Mouse (Mus musculus) midbrain, embryonic 11.5 days (tissue): Measurements from ENCODE around the gene Sbds. TPM values are rescaled to one million over a fixed set of nuclear protein-coding genes. Genes with fewer than 3 reads are reported as not detected.

Source experiments
- ATAC-seq: fragments of 200-750 bp; cut with Nextera tagmentation; 2 replicates; pipeline ENCODE4 v1.8.0; 2017; ENCODE audit warnings: moderate TSS enrichment, moderate library complexity; ENCODE audit not compliant: low FRiP score
- DNase-seq: peaks from one replicate; pipeline ENCODE4 v3.0.0; 2015; ENCODE audit warnings: low spot score; ENCODE audit errors: missing footprints
- H3K27ac ChIP-seq: fragments of 300-500 bp; sonication (generic); 2 replicates; pipeline ENCODE4 v1.5.1; 2014; ENCODE audit warnings: low read depth, low read length
- H3K27me3 ChIP-seq: fragments of 300-500 bp; sonication (generic); 2 replicates; pipeline ENCODE4 v1.6.1; 2014; ENCODE audit warnings: mild to moderate bottlenecking, low read length, moderate library complexity, mixed read lengths; ENCODE audit not compliant: control insufficient read depth, insufficient read depth
- H3K36me3 ChIP-seq: fragments of 300-500 bp; sonication (generic); 2 replicates; pipeline ENCODE4 v1.6.1; 2014; ENCODE audit warnings: mild to moderate bottlenecking, low read length, moderate library complexity, mixed read lengths; ENCODE audit not compliant: control insufficient read depth, insufficient read depth
- H3K4me1 ChIP-seq: fragments of 300-500 bp; sonication (generic); 2 replicates; pipeline ENCODE4 v1.6.1; 2014; ENCODE audit warnings: low read length; ENCODE audit not compliant: control insufficient read depth, insufficient read depth
- H3K4me2 ChIP-seq: fragments of 300-500 bp; sonication (generic); 2 replicates; pipeline ENCODE4 v1.6.1; 2014; ENCODE audit warnings: mild to moderate bottlenecking, moderate library complexity
- H3K4me3 ChIP-seq: fragments of 300-500 bp; sonication (generic); 2 replicates; pipeline ENCODE4 v1.5.1; 2014; ENCODE audit warnings: low read depth, low read length
- H3K9ac ChIP-seq: fragments of 300-500 bp; sonication (generic); 2 replicates; pipeline ENCODE4 v1.6.1; 2014; ENCODE audit warnings: low read length
- H3K9me3 ChIP-seq: fragments of 300-500 bp; sonication (generic); 2 replicates; pipeline ENCODE4 v1.6.1; 2016; ENCODE audit warnings: low read length; ENCODE audit not compliant: control insufficient read depth
- WGBS: fragments of 180-500 bp; shearing (Covaris S2); extraction: QIAGEN DNeasy Blood & Tissue Kit; methylation state at CpG from one replicate; pipeline ENCODE4 v1.1.7; 2014; 5-methylcytosine and 5-hydroxymethylcytosine counted together
- polyA plus RNA-seq: library from polyadenylated mRNA; unstranded; fragments of >200 nt; fragmentation: Nextera tagmentation; extraction: Ambion mirVana; gene quantifications from 2 replicates; pipeline ENCODE4 v1.2.1, GENCODE M21; 2014

Sbds gene
- polyA plus RNA-seq, 1 experiment from 2014 or later: 66.3 TPM

DNA sequence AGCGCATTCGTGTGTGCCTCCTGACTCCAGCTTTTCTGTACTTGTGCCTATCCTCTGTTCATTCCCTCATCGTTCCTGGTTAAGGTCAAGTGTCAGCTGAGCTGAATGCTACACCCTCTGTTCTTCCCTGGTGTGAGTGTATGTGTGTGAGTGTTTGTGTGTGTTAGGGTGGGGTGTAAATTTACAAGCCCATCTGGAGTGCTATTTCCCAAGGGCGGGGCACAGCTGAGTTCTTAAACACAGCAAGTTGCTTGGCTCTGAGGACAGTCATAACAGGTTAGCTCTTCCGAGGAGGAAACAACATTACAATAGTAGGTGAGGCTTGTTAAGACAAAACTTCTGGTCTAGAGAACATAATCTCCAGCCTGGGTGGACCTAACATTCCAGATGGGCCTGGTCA is 37.0 kb downstream of the Sbds start:
- Histone ChIP-seq H3K4me3 (no peak overlapping the region), H3K9me3 (no peaks in the 10 kb centered on the region), H3K9ac (no peak overlapping the region), H3K27ac (no peak overlapping the region), H3K4me2 (no peak overlapping the region), H3K4me1 (peaks cover 9% of the 10 kb centered on the region), H3K36me3 (no peaks in the 10 kb centered on the region), H3K27me3 (no peaks in the 10 kb centered on the region)
- no peak for DNase-seq
- no peak for ATAC-seq
- 95% methylated on average over 5 of the region's 5 CpGs for whole genome bisulfite sequencing

DNA sequence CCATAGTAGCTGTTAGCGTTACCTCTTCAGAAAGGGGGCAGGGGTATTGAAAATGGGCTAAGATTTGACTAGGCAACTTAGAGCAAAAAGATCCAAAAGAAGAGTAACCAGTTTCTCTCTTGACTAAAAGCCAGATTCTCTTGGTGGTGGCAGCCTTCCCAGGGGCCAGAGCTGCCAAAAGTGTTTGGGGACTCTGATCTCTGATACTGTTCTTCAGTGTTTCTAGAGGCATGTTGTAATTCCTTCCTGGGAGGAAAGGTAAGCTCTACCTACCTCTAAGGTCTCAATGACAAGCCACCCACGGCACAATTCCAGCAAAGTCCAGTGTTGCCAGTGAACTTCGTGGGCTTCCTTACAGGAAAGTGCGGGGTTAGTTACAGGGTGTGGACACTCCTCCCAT is 37.9 kb downstream of the Sbds start:
- Histone ChIP-seq H3K27me3 (no peaks in the 10 kb centered on the region), H3K9me3 (no peaks in the 10 kb centered on the region), H3K27ac (no peak overlapping the region), H3K9ac (no peak overlapping the region), H3K4me3 (no peak overlapping the region), H3K4me2 (no peak overlapping the region), H3K4me1 (peaks cover 6% of the 10 kb centered on the region; the same call in 1 of the 2 replicates), H3K36me3 (no peaks in the 10 kb centered on the region)
- ATAC-seq: no peak
- WGBS: 97% methylated on average over 4 of the region's 4 CpGs
- DNase-seq: no peak

DNA sequence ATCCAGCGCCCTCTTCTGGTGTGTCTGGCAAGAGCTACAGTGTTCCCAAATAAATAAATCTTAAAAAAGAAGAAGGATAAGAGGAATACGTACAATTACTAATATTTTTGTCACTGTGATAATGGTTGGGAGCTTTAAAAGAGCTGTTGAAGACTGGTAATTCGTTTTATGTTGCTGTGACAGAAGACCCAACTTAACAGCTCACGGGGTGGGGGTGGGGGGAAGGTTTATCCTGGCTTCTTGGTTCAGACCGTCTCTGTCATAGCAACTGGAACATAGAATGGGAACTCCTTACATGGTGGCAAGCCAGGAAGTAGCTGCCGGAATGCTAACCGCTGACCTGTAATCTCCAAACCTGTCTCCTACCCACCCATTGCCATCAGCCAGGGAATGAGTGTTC is 38.5 kb downstream of the Sbds start, which contains the start of gene Tmem248:
Gene Tmem248 (plus strand): TSS at position 301 of the 400 bp plus-strand sequence.
- no peak for ATAC-seq
- H3K4me3 ChIP-seq: no peak within 1 kb of the TSS

DNA sequence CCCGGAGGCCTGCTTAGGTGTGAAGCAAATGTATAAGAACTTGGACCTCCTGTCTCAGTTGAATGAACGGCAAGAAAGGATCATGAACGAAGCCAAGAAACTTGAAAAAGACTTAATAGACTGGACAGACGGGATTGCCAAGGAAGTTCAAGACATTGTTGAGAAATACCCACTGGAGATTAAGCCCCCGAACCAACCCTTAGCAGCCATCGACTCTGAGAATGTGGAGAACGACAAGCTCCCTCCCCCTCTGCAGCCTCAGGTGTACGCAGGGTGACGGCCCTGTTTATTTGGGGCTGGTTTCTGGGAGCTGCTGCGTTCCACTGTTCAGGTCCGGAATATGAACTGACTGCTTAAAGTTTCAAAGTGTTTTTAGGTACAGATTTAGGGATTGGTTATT is 42.4 kb downstream of the Sbds start:
- no peak overlapping the region for H3K4me2 ChIP-seq
- no peaks in the 10 kb centered on the region for H3K9me3 ChIP-seq
- H3K4me1 ChIP-seq: no peaks in the 10 kb centered on the region
- H3K4me3 ChIP-seq: no peak overlapping the region
- no peak for ATAC-seq
- DNase-seq: no peak
- H3K27me3 ChIP-seq: no peaks in the 10 kb centered on the region
- H3K36me3 ChIP-seq: peaks cover 16% of the 10 kb centered on the region
- no peak overlapping the region for H3K27ac ChIP-seq
- H3K9ac ChIP-seq: no peak overlapping the region
- 94% methylated on average over 11 of the region's 11 CpGs for WGBS

More for the DNA sequence above, 38.5 kb downstream of the Sbds start, which contains the start of gene Tmem248:
- Histone ChIP-seq H3K4me1 (peaks cover 6% of the 10 kb centered on the region; the same call in 1 of the 2 replicates), H3K9me3 (no peaks in the 10 kb centered on the region), H3K27ac (no peak within 1 kb of the TSS), H3K4me2 (no peak within 1 kb of the TSS), H3K27me3 (no peaks in the 10 kb centered on the region), H3K36me3 (peaks cover 2% of the 10 kb centered on the region), H3K9ac (no peak within 1 kb of the TSS)
- DNase-seq: no peak
- WGBS: 79% methylated on average over 7 of the region's 7 CpGs

DNA sequence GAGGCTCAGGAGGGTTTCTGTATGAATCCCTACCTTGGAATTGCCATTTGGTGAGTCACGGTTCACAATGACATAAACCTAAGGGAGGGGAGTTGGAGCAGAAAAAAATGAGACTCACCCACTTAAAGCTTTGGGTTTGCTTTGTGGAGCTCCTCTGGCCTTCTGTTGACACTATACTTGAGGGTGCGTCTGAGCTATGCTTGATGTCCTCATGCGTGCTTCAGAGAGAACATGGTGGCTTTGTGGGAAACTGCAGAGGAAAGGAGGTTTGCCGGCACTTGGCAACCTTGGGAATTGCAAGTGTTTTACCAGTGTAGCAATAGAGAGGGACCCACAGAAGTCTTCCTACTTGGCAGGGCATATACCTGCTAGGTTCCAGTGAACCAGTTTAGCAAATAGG is 48.0 kb downstream of the Sbds start:
- no peak for ATAC-seq
- H3K27me3 ChIP-seq: no peaks in the 10 kb centered on the region
- H3K4me2 ChIP-seq: no peak overlapping the region
- no peak overlapping the region for H3K27ac ChIP-seq
- 93% methylated on average over 4 of the region's 4 CpGs for WGBS
- no peak overlapping the region for H3K9ac ChIP-seq
- peaks cover 16% of the 10 kb centered on the region for H3K36me3 ChIP-seq
- DNase-seq: no peak
- H3K9me3 ChIP-seq: no peaks in the 10 kb centered on the region
- no peaks in the 10 kb centered on the region for H3K4me1 ChIP-seq
- no peak overlapping the region for H3K4me3 ChIP-seq

DNA sequence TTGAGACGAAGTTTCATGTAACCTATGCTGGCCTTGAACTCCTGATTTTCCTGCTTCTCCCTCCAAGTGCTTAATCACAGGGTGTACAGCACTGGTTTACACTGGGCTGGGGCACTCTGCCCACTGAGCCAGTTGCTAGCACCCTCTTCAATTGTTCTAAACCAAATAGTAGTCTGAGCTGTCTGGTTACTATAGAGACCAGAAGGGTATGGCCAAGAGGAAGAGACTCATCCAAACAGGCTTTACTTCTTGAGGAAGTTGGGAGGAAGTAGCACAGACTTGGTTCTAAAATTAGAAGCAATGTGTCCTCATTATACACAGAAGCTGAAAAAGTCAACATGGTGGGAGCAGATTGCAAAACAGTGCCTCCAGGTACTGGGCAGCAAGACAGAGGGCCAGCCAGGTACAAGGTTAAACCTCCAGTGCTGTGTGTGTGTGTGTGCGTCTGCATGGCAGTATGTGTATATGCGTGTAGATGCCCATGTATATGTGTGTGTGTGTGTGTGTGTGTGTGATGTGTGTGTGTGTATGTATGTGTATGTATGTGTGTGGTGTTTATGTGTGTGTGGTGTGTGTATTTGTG is 49.8 kb downstream of the Sbds start:
- 91% methylated on average over 3 of the region's 3 CpGs for WGBS
- H3K36me3 ChIP-seq: peaks cover 11% of the 10 kb centered on the region
- no peak for DNase-seq

DNA sequence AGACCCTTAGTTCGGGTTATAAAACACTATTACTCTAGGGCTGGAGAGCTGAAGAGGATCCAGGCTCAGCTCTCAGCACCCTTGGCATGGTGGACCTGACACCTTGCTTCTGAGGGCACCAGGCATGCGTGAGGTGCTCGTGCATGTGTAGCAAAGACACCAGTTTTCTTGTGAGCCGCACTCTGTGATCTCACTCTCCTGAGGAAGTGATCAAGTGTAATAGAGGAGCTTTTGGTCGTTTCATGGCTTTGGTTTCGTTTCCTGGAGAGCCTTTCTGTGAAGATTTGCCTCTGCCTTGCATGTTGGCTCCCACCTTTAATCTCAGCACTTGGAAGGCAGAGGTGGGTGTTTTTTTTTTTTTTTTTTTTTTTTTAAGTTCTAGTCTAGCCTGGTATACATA is 50.8 kb downstream of the Sbds start:
- DNase-seq (no peak), ATAC-seq (no peak)
- no peak overlapping the region for H3K9ac ChIP-seq
- no peaks in the 10 kb centered on the region for H3K27me3 ChIP-seq
- H3K4me2 ChIP-seq: no peak overlapping the region
- H3K9me3 ChIP-seq: no peaks in the 10 kb centered on the region
- peaks cover under 1% of the 10 kb centered on the region for H3K36me3 ChIP-seq
- no peak overlapping the region for H3K4me3 ChIP-seq
- WGBS: 88% methylated on average over 6 of the region's 6 CpGs
- H3K27ac ChIP-seq: no peak overlapping the region
- no peaks in the 10 kb centered on the region for H3K4me1 ChIP-seq

More for the DNA sequence above, 49.8 kb downstream of the Sbds start:
- H3K9me3 ChIP-seq: no peaks in the 10 kb centered on the region
- no peak overlapping the region for H3K9ac ChIP-seq
- no peak overlapping the region for H3K4me2 ChIP-seq
- H3K4me3 ChIP-seq: no peak overlapping the region
- H3K27ac ChIP-seq: no peak overlapping the region
- no peaks in the 10 kb centered on the region for H3K27me3 ChIP-seq
- no peaks in the 10 kb centered on the region for H3K4me1 ChIP-seq
- no peak for ATAC-seq

DNA sequence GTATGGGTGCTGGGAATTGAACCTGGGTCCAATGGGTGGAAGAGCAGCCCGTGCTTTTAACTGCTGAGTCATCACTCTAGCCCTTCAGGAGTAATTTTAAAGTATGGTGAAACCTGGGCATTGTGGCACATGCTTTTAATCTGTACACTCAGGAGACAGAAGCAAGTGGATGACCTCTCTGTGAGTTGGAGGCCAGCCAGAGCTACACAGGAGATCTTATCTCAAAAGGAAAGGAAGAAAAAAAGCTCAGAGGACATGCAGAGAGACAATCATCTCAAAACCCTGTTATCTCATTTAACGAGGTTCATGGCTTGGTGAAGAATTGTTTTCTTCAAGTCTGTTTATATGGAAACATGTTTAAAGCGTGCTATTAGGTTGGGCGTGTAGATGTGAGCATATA is 51.4 kb downstream of the Sbds start:
- no peaks in the 10 kb centered on the region for H3K4me1 ChIP-seq
- WGBS: 90% methylated on average over 4 of the region's 4 CpGs

DNA sequence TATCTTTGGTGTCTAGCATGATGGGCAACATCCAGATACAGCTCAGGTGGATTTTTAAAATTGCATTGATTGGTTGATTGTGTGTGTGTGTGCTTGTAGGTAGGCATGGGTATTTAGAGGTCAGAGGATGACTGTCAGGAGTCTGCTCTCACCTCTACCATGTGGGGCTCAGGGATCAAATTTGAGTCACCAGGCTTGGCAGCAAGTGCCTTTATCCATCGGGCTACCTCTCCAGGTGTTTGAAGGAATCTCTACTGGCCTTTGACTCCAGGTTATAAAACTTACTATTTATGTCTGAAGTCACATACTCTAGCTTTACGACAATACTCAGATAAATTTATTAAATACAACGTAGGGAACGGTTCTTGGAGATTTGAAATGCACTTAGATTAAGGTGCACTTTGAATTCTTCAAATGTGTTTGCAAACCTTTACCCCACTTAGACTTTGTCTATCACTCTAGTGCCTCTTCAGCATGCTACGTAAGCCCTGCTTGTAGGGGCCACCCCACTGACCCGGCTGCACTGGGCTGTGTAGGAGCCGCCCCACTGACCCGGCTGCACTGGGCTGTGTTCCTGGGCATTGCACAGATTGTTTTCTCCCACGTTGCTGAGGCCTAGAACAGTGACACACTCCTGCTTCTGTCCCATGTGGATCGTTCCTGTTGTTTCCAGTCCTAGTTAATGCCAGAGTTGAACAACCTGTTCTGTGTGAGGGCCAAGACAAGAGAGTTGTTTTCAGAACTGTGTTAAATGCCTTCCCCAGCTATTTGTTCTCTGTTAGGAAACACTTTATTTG is 54.9 kb downstream of the Sbds start:
- Histone ChIP-seq H3K4me2 (no peak overlapping the region), H3K27me3 (no peaks in the 10 kb centered on the region), H3K9ac (no peak overlapping the region), H3K27ac (no peak overlapping the region), H3K36me3 (peaks cover 4% of the 10 kb centered on the region; the same call in 1 of the 2 replicates), H3K4me1 (no peaks in the 10 kb centered on the region), H3K9me3 (no peaks in the 10 kb centered on the region), H3K4me3 (no peak overlapping the region)
- DNase-seq (no peak), ATAC-seq (no peak)
- WGBS: 90% methylated on average over 10 of the region's 10 CpGs

More for the DNA sequence above, 51.4 kb downstream of the Sbds start:
- H3K4me3 ChIP-seq: no peak overlapping the region
- no peaks in the 10 kb centered on the region for H3K27me3 ChIP-seq
- no peak for DNase-seq
- H3K4me2 ChIP-seq: no peak overlapping the region
- H3K9me3 ChIP-seq: no peaks in the 10 kb centered on the region
- H3K36me3 ChIP-seq: no peaks in the 10 kb centered on the region; the same call in 1 of the 2 replicates
- no peak overlapping the region for H3K9ac ChIP-seq
- H3K27ac ChIP-seq: no peak overlapping the region
- ATAC-seq: no peak
